Mouse (Mus musculus) liver, embryonic 14.5 days (tissue): ENCODE data around the gene Pik3r1. TPM values are rescaled to one million over a fixed set of nuclear protein-coding genes. Genes with fewer than 3 reads are reported as not detected.
A peak's percentile ranks its signal among the peaks of the same experiment; 100 is the strongest.

Source experiments
- ATAC-seq: fragments of 200-750 bp; cut with Nextera tagmentation; 2 replicates; pipeline ENCODE4 v1.8.0; 2017; ENCODE audit warnings: moderate number of reproducible peaks, mild to moderate bottlenecking, moderate library complexity; ENCODE audit not compliant: insufficient read depth
- DNase-seq, 3 experiments: peaks; one replicate each; pipeline ENCODE4 v3.0.0-alpha.2; 2012 to 2013; ENCODE audit warnings: low read depth in 3 of 3, low spot score in 3 of 3
- H3K27ac ChIP-seq: fragments of 300-500 bp; sonication (generic); 2 replicates; pipeline ENCODE4 v1.5.1; 2014; ENCODE audit warnings: moderate library complexity, mild to moderate bottlenecking, control low read depth, inconsistent platforms
- H3K27me3 ChIP-seq: fragments of 300-500 bp; sonication (generic); 2 replicates; pipeline ENCODE4 v1.6.1; 2014; ENCODE audit warnings: mild to moderate bottlenecking, low read length, moderate library complexity; ENCODE audit not compliant: control insufficient read depth, insufficient read depth
- H3K36me3 ChIP-seq: fragments of 300-500 bp; sonication (generic); replicated peaks from 2 replicates; pipeline ENCODE4 v1.6.1; 2014; ENCODE audit warnings: low read depth; ENCODE audit not compliant: control insufficient read depth, insufficient read depth
- H3K4me1 ChIP-seq, 2 experiments: fragments of 200-500 bp in 1 of 2; fragments of 300-500 bp in 1 of 2; sonication (generic) in 1 of 2; replicated peaks; 2 replicates each; pipeline ENCODE4 v1.6.1; 2012 to 2014; ENCODE audit warnings: antibody characterized with exemption in 1 of 2, inconsistent platforms in 1 of 2, low read length in 1 of 2; ENCODE audit not compliant: control insufficient read depth in 2 of 2, insufficient read depth in 2 of 2
- H3K4me2 ChIP-seq: fragments of 300-500 bp; sonication (generic); 2 replicates; pipeline ENCODE4 v1.6.1; 2014; ENCODE audit warnings: low read depth, mild to moderate bottlenecking, control low read depth, moderate library complexity
- H3K4me3 ChIP-seq, 2 experiments: fragments of 200-500 bp in 1 of 2; fragments of 300-500 bp in 1 of 2; sonication (generic) in 1 of 2; 2 replicates each; pipeline ENCODE4 v1.5.1; 2012 to 2014; ENCODE audit warnings: low read depth in 2 of 2, low read length in 2 of 2, mild to moderate bottlenecking in 2 of 2, control low read depth in 1 of 2, inconsistent platforms in 1 of 2, moderate library complexity in 1 of 2; ENCODE audit not compliant: insufficient read depth in 1 of 2
- H3K9ac ChIP-seq: fragments of 300-500 bp; sonication (generic); replicated peaks from 2 replicates; pipeline ENCODE4 v1.6.1; 2014; ENCODE audit warnings: mild to moderate bottlenecking, control low read depth, moderate library complexity
- H3K9me3 ChIP-seq: fragments of 300-500 bp; sonication (generic); 2 replicates; pipeline ENCODE4 v1.6.1; 2016; ENCODE audit warnings: low read length, mixed read lengths; ENCODE audit not compliant: control insufficient read depth
- CTCF ChIP-seq: IDR thresholded peaks from 2 replicates; pipeline ENCODE4 v1.5.1; 2016; ENCODE audit warnings: antibody characterized with exemption, low read depth, control low read depth
- EP300 ChIP-seq: IDR thresholded peaks from 2 replicates; pipeline ENCODE4 v1.6.1; 2016; ENCODE audit warnings: antibody characterized with exemption, low read depth
- WGBS: fragments of 180-500 bp; shearing (Covaris S2); extraction: QIAGEN DNeasy Blood & Tissue Kit; methylation state at CpG from one replicate; pipeline ENCODE4 v1.1.7; 2014; ENCODE audit not compliant: insufficient replicate concordance; 5-methylcytosine and 5-hydroxymethylcytosine counted together
- polyA plus RNA-seq, 2 experiments: library from polyadenylated mRNA; depleted of rRNA in 1 of 2; stranded (reverse) in 1 of 2; unstranded in 1 of 2; fragments of >200 nt; fragmentation: Nextera tagmentation in 1 of 2; extraction: Ambion mirVana in 1 of 2; gene quantifications; 2 replicates each; pipeline versions ENCODE4 v1.2.1 to v1.2.3; 2012 to 2014

Pik3r1 gene
- polyA plus RNA-seq, 2 experiments, result 10.3 to 23.7 TPM

- TF ChIP-seq EP300, result no peak
- TF ChIP-seq CTCF, result no peak
- H3K36me3 ChIP-seq, result peaks cover 39% of the 10 kb centered on the region
- ATAC-seq, result no peak
- peak overlapping the region; percentile 92 for H3K4me2 ChIP-seq
- peak overlapping the region; percentile 93 for H3K27ac ChIP-seq
- H3K4me3 ChIP-seq, result peak overlapping the region; percentile 84 to 85
- DNase-seq, result no peak
- H3K9ac ChIP-seq, result peak overlapping the region; percentile 93
- WGBS, result 60% methylated on average over 10 of the region's 10 CpGs
- peaks cover 28 to 38% of the 10 kb centered on the region in 2 experiments for H3K4me1 ChIP-seq
- H3K9me3 ChIP-seq, result no peaks in the 10 kb centered on the region
- no peaks in the 10 kb centered on the region for H3K27me3 ChIP-seq
Observed at GRCm38 (mm10) chr13:101690911-101691655, 76.9 kb downstream of the Pik3r1 start.

GRCm38 (mm10) chr13:101690167-101690566 lies 77.8 kb downstream of the Pik3r1 start:
- TF ChIP-seq EP300, result no peak
- TF ChIP-seq CTCF, result no peak
- DNase-seq (no peak), ATAC-seq (no peak)
- WGBS, result 79% methylated on average over 6 of the region's 6 CpGs
- Histone ChIP-seq H3K4me3 (peak overlapping the region; percentile 49 to 84), H3K27ac (no peak overlapping the region), H3K4me2 (peak overlapping the region; percentile 92), H3K36me3 (peaks cover 48% of the 10 kb centered on the region), H3K4me1 (peaks cover 21 to 31% of the 10 kb centered on the region in 2 experiments), H3K9me3 (no peaks in the 10 kb centered on the region), H3K27me3 (no peaks in the 10 kb centered on the region), H3K9ac (peak overlapping the region; percentile 93)

GRCm38 (mm10) chr13:101686256-101686655 lies 81.8 kb downstream of the Pik3r1 start:
- H3K4me1 ChIP-seq, result peaks cover 5% of the 10 kb centered on the region in 2 experiments; a peak in 2 of 4 replicates
- H3K4me2 ChIP-seq, result no peak overlapping the region
- H3K9me3 ChIP-seq, result no peaks in the 10 kb centered on the region
- H3K9ac ChIP-seq, result no peak overlapping the region
- 90% methylated on average over 13 of the region's 13 CpGs for WGBS
- DNase-seq, result no peak
- peaks cover 74% of the 10 kb centered on the region for H3K36me3 ChIP-seq
- no peak for ATAC-seq
- no peak overlapping the region for H3K27ac ChIP-seq
- H3K4me3 ChIP-seq, result no peak overlapping the region
- TF ChIP-seq CTCF, result no peak
- TF ChIP-seq EP300, result no peak
- H3K27me3 ChIP-seq, result no peaks in the 10 kb centered on the region

- H3K9me3 ChIP-seq, result no peaks in the 10 kb centered on the region
- WGBS, result 89% methylated on average over 14 of the region's 14 CpGs
Observed at GRCm38 (mm10) chr13:101684706-101685105, 83.3 kb downstream of the Pik3r1 start.

GRCm38 (mm10) chr13:101682378-101682777 lies 85.6 kb downstream of the Pik3r1 start:
- DNase-seq (no peak), ATAC-seq (no peak)
- peaks cover 48% of the 10 kb centered on the region for H3K36me3 ChIP-seq
- no peak overlapping the region for H3K27ac ChIP-seq
- no peak overlapping the region for H3K9ac ChIP-seq
- 45% methylated on average over 4 of the region's 4 CpGs for WGBS
- H3K4me1 ChIP-seq, result peaks cover 8% of the 10 kb centered on the region in 2 experiments
- H3K9me3 ChIP-seq, result no peaks in the 10 kb centered on the region
- H3K27me3 ChIP-seq, result no peaks in the 10 kb centered on the region
- no peak overlapping the region for H3K4me2 ChIP-seq
- TF ChIP-seq CTCF, result no peak
- no peak overlapping the region for H3K4me3 ChIP-seq

More at GRCm38 (mm10) chr13:101684706-101685105, 83.3 kb downstream of the Pik3r1 start:
- ATAC-seq (no peak), DNase-seq (no peak)
- Histone ChIP-seq H3K36me3 (peaks cover 69% of the 10 kb centered on the region), H3K9ac (no peak overlapping the region), H3K4me1 (0 out of 4 replicates have a peak, but pooled peaks cover 0 to 2% of the 10 kb centered on the region in 2 experiments), H3K27ac (no peak overlapping the region), H3K27me3 (no peaks in the 10 kb centered on the region), H3K4me3 (no peak overlapping the region), H3K4me2 (no peak overlapping the region)
- no peak for TF ChIP-seq EP300
- TF ChIP-seq CTCF, result no peak
